Mouse (Mus musculus) heart, postnatal 0 days (tissue): ENCODE measurements around the gene Pou6f1.
A peak's percentile ranks its signal among the peaks of the same experiment; 100 is the strongest.

ENCODE experiments used
- CTCF ChIP-seq: IDR thresholded peaks from 2 replicates; pipeline ENCODE4 v1.5.1; 2016; ENCODE audit warnings: antibody characterized with exemption, control low read depth, low read depth
- EP300 ChIP-seq: IDR thresholded peaks from 2 replicates; pipeline ENCODE4 v1.6.1; 2016; ENCODE audit warnings: antibody characterized with exemption, low read depth

DNA sequence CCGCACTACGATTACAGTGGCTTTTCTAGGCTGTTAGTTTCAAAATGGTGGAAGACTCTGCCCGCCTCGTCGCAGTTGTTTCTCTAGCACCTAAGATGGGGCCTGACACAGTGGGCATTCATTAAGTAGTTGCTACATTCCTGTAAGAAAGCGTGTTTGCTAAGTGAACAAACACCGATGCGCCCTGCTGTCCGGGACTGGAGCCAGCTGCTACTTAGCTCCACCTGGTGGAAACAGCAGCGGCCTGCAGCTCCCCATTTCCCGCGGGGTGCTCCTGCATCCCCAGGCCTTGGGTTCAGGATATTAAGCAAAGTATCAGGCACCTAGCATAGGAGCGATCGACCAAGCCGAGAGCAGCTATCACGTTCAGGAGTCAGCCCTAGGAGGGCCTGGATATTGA is 13.8 kb upstream of the Pou6f1 start:
- TF ChIP-seq CTCF (peak; percentile 83), EP300 (no peak)
